Mouse (Mus musculus) midbrain, embryonic 16.5 days (tissue): ENCODE measurements around the gene Ammecr1. TPM values are rescaled to one million over a fixed set of nuclear protein-coding genes. Genes with fewer than 3 reads are reported as not detected.

Source experiments
- ATAC-seq: fragments of 200-750 bp; cut with Nextera tagmentation; 2 replicates; pipeline ENCODE4 v1.8.0; 2017; ENCODE audit warnings: moderate TSS enrichment
- H3K27ac ChIP-seq: fragments of 300-500 bp; sonication (generic); 2 replicates; pipeline ENCODE4 v1.5.1; 2014; ENCODE audit warnings: mild to moderate bottlenecking, low read length, mixed read lengths
- H3K27me3 ChIP-seq: fragments of 300-500 bp; sonication (generic); 2 replicates; pipeline ENCODE4 v1.6.1; 2014; ENCODE audit warnings: low read depth, low read length, mixed read lengths; ENCODE audit not compliant: control insufficient read depth, insufficient read depth
- H3K36me3 ChIP-seq: fragments of 300-500 bp; sonication (generic); 2 replicates; pipeline ENCODE4 v1.6.1; 2014; ENCODE audit warnings: mild to moderate bottlenecking, low read length, moderate library complexity, mixed read lengths; ENCODE audit not compliant: control insufficient read depth, insufficient read depth
- H3K4me1 ChIP-seq: fragments of 300-500 bp; sonication (generic); 2 replicates; pipeline ENCODE4 v1.6.1; 2014; ENCODE audit warnings: mild to moderate bottlenecking, low read length, mixed read lengths; ENCODE audit not compliant: control insufficient read depth, insufficient read depth
- H3K4me2 ChIP-seq: fragments of 300-500 bp; sonication (generic); 2 replicates; pipeline ENCODE4 v1.6.1; 2014; ENCODE audit warnings: mild to moderate bottlenecking, low read length, mixed read lengths
- H3K4me3 ChIP-seq: fragments of 300-500 bp; sonication (generic); 2 replicates; pipeline ENCODE4 v1.5.1; 2014; ENCODE audit warnings: low read depth, mild to moderate bottlenecking, low read length, moderate library complexity, mixed read lengths
- H3K9ac ChIP-seq: fragments of 300-500 bp; sonication (generic); 2 replicates; pipeline ENCODE4 v1.6.1; 2014; ENCODE audit warnings: low read depth, low read length, mixed read lengths
- H3K9me3 ChIP-seq: fragments of 300-500 bp; sonication (generic); replicated peaks from 2 replicates; pipeline ENCODE4 v1.6.1; 2014; ENCODE audit warnings: mild to moderate bottlenecking, low read length, mixed read lengths; ENCODE audit not compliant: control insufficient read depth, poor library complexity, severe bottlenecking
- WGBS: fragments of 180-500 bp; shearing (Covaris S2); extraction: QIAGEN DNeasy Blood & Tissue Kit; methylation state at CpG from one replicate; pipeline ENCODE4 v1.1.7; 2014; 5-methylcytosine and 5-hydroxymethylcytosine counted together
- polyA plus RNA-seq: library from polyadenylated mRNA; unstranded; fragments of >200 nt; fragmentation: Nextera tagmentation; extraction: Ambion mirVana; gene quantifications from 2 replicates; pipeline ENCODE4 v1.2.1, GENCODE M21; 2015

The Ammecr1 gene
- polyA plus RNA-seq, 1 experiment from 2014 or later, result 2.8 TPM

DNA sequence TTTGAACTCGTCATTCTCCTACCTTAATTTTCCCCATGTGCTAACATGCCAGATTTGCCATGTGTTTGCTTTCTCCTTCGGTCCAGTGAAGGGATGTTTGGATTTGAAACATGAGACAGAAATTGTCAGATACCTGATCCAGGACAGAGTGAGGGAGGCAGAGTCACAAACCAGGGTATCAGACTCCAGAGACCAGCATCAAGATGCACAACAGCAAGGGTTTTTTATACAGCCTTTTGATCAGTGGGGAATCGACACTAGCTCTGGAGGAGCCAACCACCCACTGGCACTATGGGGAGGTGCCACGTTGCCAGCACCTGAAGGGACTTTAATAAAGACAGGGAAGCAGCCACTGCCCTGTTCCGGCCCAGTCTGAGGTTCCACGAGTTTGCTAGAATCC lies 17.1 kb upstream of the Ammecr1 start:
- Histone ChIP-seq H3K4me2 (no peak overlapping the region), H3K4me3 (no peak overlapping the region), H3K9ac (no peak overlapping the region), H3K36me3 (no peaks in the 10 kb centered on the region), H3K9me3 (no peaks in the 10 kb centered on the region), H3K27me3 (no peaks in the 10 kb centered on the region; the same call in 1 of the 2 replicates), H3K27ac (no peak overlapping the region), H3K4me1 (no peaks in the 10 kb centered on the region)
- no peak for ATAC-seq
- WGBS, result 60% methylated on average over 6 of the region's 6 CpGs

DNA sequence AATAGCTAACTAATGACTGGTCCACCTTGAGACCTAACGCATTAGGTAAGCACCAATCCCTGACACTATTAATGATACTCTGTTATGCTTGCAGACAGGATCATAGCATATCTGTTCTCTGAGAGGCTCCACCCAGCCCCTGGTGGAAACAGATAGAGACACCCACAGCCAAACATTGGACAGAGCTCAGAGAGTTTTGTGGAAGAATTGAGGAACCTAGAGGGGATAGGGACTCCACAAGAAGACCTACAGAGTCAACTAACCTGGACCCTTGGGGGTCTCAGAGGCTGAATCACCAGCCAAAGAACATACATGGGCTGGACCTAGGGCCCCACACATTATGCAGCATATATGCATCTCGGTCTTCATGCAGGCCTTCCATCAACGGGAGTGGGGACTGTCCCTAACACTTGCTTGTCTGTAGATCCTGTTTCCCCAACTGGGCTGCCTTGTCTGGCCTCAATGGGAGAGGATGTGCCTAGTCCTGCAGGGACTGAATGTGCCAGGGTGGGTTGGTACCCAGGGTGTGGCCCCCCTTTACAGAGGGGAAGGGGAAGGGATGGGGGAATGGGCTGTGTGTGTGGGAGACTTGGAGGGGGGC lies 15.1 kb upstream of the Ammecr1 start:
- no peak for ATAC-seq
- H3K4me2 ChIP-seq, result no peak overlapping the region
- H3K4me1 ChIP-seq, result no peaks in the 10 kb centered on the region
- no peaks in the 10 kb centered on the region for H3K9me3 ChIP-seq
- H3K27me3 ChIP-seq, result no peaks in the 10 kb centered on the region; the same call in 1 of the 2 replicates
- WGBS, result 89% methylated on average over 3 of the region's 3 CpGs
- no peak overlapping the region for H3K9ac ChIP-seq
- no peak overlapping the region for H3K4me3 ChIP-seq
- no peaks in the 10 kb centered on the region for H3K36me3 ChIP-seq
- no peak overlapping the region for H3K27ac ChIP-seq

DNA sequence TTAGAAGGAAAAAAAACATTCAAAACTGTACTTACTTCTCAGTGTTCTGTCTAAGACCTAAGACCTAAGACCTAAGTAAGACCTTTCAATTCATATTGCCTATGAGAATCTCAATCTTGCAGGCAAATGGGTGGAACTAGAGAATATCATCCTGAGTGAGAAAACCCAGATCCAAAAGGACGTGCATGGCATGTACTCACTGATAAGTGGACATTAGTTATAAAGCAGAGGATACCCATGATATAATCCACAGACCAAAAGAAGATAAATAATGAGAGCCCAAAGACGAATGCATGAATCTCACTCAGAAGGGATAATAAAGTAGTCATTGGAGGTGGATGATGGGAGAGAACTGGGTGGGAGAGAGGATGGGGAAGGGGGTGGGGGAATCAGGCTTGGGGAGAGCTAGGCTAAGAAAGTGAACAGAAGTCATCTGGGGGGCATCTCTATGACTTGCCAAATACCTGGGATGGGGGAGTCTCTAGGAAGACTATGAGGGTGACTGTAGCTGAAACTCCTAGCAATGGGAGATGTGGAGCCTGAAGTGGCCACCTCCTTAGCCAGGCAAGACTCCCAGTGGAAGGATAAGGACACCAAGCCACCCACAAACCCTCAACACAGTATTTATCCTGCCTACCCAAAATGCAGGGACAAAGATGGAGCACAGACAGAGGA lies 14.5 kb upstream of the Ammecr1 start:
- WGBS, result 86% methylated on average over 2 of the region's 2 CpGs
- H3K27ac ChIP-seq, result no peak overlapping the region
- no peak for ATAC-seq

DNA sequence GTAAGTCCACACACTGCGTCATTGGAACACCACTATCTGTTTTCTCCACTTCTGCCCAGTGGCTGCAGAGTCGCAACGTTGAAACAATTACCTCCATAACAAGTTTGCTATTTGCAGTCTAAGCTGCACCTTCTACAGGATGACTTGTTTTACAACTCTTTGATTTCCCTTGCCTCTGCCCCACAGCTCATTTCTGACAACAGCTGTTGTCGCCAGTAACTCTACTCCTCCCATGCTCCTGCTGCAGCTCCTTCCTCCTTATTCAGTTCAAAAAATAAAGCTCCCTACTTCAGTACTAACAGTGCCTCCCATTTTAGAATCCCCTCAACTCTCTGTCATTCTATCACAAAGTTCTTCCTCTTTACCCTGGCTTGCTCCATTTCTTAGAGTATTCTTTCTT lies 12.7 kb upstream of the Ammecr1 start:
- Histone ChIP-seq H3K36me3 (no peaks in the 10 kb centered on the region), H3K27me3 (no peaks in the 10 kb centered on the region; the same call in 1 of the 2 replicates), H3K9me3 (no peaks in the 10 kb centered on the region), H3K4me3 (no peak overlapping the region), H3K27ac (no peak overlapping the region), H3K9ac (no peak overlapping the region), H3K4me1 (no peaks in the 10 kb centered on the region), H3K4me2 (no peak overlapping the region)
- no peak for ATAC-seq
- WGBS, result 83% methylated on average over 4 of the region's 4 CpGs

More for the DNA sequence above, 14.5 kb upstream of the Ammecr1 start:
- Histone ChIP-seq H3K9me3 (no peaks in the 10 kb centered on the region), H3K4me3 (no peak overlapping the region), H3K4me1 (no peaks in the 10 kb centered on the region), H3K36me3 (no peaks in the 10 kb centered on the region), H3K4me2 (no peak overlapping the region), H3K9ac (no peak overlapping the region), H3K27me3 (no peaks in the 10 kb centered on the region; the same call in 1 of the 2 replicates)

DNA sequence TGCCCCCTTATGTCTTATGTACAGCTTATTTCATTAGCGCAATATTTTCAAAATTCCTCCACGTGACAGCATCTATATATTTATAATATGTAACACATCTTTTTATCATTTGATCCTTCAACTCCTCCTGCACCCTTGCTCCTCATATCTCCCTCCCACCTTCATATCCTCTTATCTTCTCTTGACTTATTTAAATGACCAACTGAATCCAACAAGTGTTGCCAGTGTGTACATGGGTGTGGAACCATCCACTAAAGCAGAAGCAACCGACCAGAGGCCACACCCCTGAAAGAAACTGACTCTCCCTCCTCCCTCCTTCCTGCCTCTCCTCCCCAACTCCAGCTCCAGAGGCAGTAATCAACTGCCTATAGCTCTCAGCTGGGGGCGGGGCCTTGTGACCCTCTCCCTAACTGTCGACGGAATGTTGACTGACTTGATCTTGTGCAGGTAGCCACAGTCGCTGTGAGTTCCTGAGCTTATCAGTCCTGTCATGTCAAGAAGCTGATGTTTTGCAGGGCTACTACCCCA lies 6.0 kb upstream of the Ammecr1 start:
- H3K9ac ChIP-seq, result no peak overlapping the region
- H3K27ac ChIP-seq, result no peak overlapping the region
- no peak overlapping the region for H3K4me3 ChIP-seq
- WGBS, result 47% methylated on average over 7 of the region's 7 CpGs
- no peaks in the 10 kb centered on the region for H3K9me3 ChIP-seq
- H3K27me3 ChIP-seq, result 0 out of 2 replicates have a peak, but pooled peaks cover 2% of the 10 kb centered on the region
- no peaks in the 10 kb centered on the region for H3K36me3 ChIP-seq
- no peak for ATAC-seq
- no peaks in the 10 kb centered on the region for H3K4me1 ChIP-seq
- no peak overlapping the region for H3K4me2 ChIP-seq

DNA sequence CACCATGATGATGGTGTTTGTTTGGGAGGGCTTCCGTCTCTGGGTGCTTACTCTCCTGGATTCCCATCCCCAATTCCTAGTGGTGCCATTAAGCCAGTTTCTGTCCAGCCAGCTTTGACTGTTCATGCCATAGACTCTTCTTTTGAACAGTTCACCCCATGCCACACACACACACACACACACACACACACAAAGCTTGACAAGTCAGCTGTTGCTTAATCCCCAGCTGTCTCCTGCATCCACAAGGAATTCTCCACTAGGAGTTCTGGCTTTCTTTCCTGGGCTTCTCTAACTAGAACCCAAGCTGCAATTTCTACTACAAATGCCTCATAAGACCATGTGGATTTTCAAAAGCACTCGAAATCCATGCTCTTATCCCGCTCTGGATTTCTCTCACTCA lies 5.2 kb upstream of the Ammecr1 start:
- Histone ChIP-seq H3K4me2 (no peak overlapping the region), H3K4me1 (no peaks in the 10 kb centered on the region), H3K36me3 (no peaks in the 10 kb centered on the region), H3K9ac (no peak overlapping the region), H3K4me3 (no peak overlapping the region), H3K27ac (no peak overlapping the region), H3K9me3 (no peaks in the 10 kb centered on the region), H3K27me3 (0 out of 2 replicates have a peak, but pooled peaks cover 2% of the 10 kb centered on the region)
- ATAC-seq, result no peak
- 88% methylated on average over 3 of the region's 3 CpGs for WGBS

DNA sequence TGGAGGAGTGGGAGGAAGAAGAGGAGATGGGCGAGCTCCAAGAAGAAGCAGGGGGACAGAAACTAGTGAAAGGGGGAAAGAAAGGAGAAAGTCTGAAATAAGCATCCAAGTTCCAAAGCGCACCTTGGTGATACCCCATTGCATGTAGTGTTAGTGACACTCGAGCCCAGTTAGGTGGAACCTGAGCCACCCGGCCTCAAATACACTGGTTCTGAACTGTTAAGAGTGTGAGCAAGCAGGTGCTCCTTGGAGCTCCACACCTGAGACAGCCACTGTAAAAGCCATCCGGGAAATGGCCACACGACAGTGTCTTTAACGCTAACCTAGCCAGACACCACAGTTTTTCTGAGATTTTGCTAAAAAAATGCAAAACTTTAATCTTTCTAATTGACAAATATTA lies 539 bp upstream of the Ammecr1 start:
- WGBS, result 51% methylated on average over 7 of the region's 7 CpGs
- Histone ChIP-seq H3K9ac (peak overlapping the region; percentile 68), H3K9me3 (no peaks in the 10 kb centered on the region), H3K36me3 (no peaks in the 10 kb centered on the region), H3K4me3 (peak overlapping the region; percentile 64), H3K27me3 (peaks cover 2% of the 10 kb centered on the region), H3K4me1 (no peaks in the 10 kb centered on the region), H3K27ac (no peak overlapping the region), H3K4me2 (peak overlapping the region; percentile 46)
- ATAC-seq, result peak; percentile 37; the same call in 1 of the 2 replicates

DNA sequence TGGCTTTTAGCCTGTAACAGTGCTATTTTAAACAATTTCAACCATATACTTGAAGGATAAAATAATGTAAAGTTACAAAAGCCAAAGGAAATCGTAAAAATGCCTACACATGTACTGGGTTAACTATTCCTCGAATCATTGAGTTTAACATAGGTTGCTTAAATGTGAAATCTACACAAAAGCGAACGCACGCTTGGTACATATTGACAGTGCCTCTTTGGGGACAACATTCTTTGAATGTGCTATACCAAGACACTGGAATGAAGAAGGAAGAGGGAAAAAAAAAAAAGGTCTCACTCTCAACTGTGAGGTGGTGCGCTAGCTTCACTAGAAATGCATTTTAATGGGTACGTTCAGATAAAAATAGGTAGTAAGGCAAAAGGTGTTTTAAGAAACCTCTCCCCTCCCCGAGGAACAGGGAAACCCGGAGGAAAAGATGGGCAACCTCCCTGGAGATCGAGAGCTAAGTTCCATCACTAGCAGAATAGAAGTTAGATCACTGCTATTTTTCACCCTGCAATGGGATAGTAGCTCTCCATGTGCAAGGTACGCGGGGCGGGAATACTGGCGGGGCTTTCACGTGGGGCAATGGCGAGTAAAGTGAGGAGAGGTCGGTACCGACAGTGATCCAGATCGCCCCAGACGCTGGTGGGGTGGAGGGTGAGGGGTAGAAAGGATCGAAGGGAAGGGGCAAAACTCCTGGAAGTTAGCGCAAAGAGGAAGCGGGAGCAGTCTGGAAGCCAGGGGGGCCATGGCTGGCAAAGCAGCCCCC lies 1.1 kb downstream of the Ammecr1 start:
- H3K4me1 ChIP-seq, result no peaks in the 10 kb centered on the region
- H3K4me3 ChIP-seq, result peak overlapping the region; percentile 64
- peaks cover 2% of the 10 kb centered on the region for H3K27me3 ChIP-seq
- no peak overlapping the region for H3K27ac ChIP-seq
- H3K9ac ChIP-seq, result peak overlapping the region; percentile 68
- peak overlapping the region; percentile 60 for H3K4me2 ChIP-seq
- no peaks in the 10 kb centered on the region for H3K36me3 ChIP-seq
- H3K9me3 ChIP-seq, result no peaks in the 10 kb centered on the region
- 24% methylated on average over 23 of the region's 23 CpGs for WGBS
- ATAC-seq, result no peak; the same call in 1 of the 2 replicates
